Comparison of ENCODE assay signal across 28 mouse cellular contexts in the genomic region with DNA sequence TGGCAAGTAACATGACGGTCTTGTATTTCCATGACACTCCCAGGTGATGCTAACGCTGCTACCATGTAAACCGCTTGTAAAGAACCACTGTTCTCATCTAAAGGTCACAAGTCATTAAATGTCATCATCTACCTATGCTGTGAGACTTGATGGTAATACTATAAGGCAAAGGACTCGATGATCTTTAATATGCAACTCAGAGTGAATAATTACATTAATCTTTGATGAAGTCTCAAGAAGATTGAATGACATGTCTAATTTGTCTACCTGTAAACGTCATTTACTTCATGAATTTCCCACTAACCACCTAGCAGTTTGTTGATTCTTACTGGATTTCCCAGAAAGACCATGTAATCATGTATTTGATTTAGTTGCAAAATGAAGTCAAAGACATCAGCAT.
"Had no signal": no experiment of that assay in that cellular context is flagged by ENCODE, and none has a peak within 500 bp of the region (broad histone marks: within the 10 kb centered on the region; RNA-seq: fewer than 3 reads in every experiment).

No protein-coding gene starts in this region.

- H3K27me3 ChIP-seq: embryonic facial prominence, embryonic 12.5 days; embryonic facial prominence, embryonic 13.5 days; embryonic facial prominence, embryonic 15.5 days; forebrain, embryonic 12.5 days; forebrain, embryonic 13.5 days; forebrain, embryonic 15.5 days had no signal

- H3K27ac ChIP-seq: embryonic facial prominence, embryonic 10.5 days; embryonic facial prominence, embryonic 12.5 days; embryonic facial prominence, embryonic 13.5 days; embryonic facial prominence, embryonic 15.5 days; forebrain, embryonic 10.5 days; forebrain, embryonic 12.5 days; forebrain, embryonic 13.5 days; forebrain, embryonic 15.5 days; gastrocnemius, adult 2 months; heart, adult 2 months had no signal

- H3K4me1 ChIP-seq: embryonic facial prominence, embryonic 10.5 days; embryonic facial prominence, embryonic 12.5 days; embryonic facial prominence, embryonic 13.5 days; embryonic facial prominence, embryonic 15.5 days; forebrain, embryonic 10.5 days; forebrain, embryonic 12.5 days; forebrain, embryonic 13.5 days; forebrain, embryonic 15.5 days had no signal

- H3K4me3 ChIP-seq: embryonic facial prominence, embryonic 10.5 days; embryonic facial prominence, embryonic 12.5 days; embryonic facial prominence, embryonic 13.5 days; embryonic facial prominence, embryonic 15.5 days; erythroblast, embryonic 14.5 days; forebrain, embryonic 10.5 days; forebrain, embryonic 12.5 days; forebrain, embryonic 13.5 days; forebrain, embryonic 15.5 days; gastrocnemius, adult 2 months; heart, adult 2 months had no signal

- H3K4me2 ChIP-seq: embryonic facial prominence, embryonic 12.5 days; embryonic facial prominence, embryonic 13.5 days; embryonic facial prominence, embryonic 15.5 days; forebrain, embryonic 12.5 days; forebrain, embryonic 13.5 days; forebrain, embryonic 15.5 days had no signal

- H3K9ac ChIP-seq: embryonic facial prominence, embryonic 12.5 days; embryonic facial prominence, embryonic 13.5 days; embryonic facial prominence, embryonic 15.5 days; forebrain, embryonic 12.5 days; forebrain, embryonic 13.5 days; forebrain, embryonic 15.5 days; forebrain, postnatal 0 days had no signal

- ATAC-seq: forebrain, embryonic 13.5 days; forebrain, embryonic 14.5 days; forebrain, embryonic 15.5 days; forebrain, embryonic 16.5 days; forebrain, postnatal 0 days had no signal

- DNase-seq: cerebellum, adult 8-10 months; cerebellum, adult 9-10 months; cerebellum, adult 9-11 months; cerebellum, postnatal 10 days; cerebellum, postnatal 14 days; cerebellum, postnatal 25 days; cerebellum, postnatal 36 days; embryo, embryonic 11 days; forebrain, postnatal 0 days; gastrocnemius, adult 2 months; gastrocnemius, postnatal 10 days; gastrocnemius, postnatal 14 days; gastrocnemius, postnatal 25 days; gastrocnemius, postnatal 36 days; heart, adult 11 months; heart, adult 18-20 months; heart, adult 2 months had no signal

- H3K9me3 ChIP-seq: embryonic facial prominence, embryonic 10.5 days; embryonic facial prominence, embryonic 12.5 days; embryonic facial prominence, embryonic 13.5 days; embryonic facial prominence, embryonic 15.5 days; forebrain, embryonic 10.5 days; forebrain, embryonic 12.5 days; forebrain, embryonic 13.5 days; forebrain, embryonic 15.5 days had no signal

- H3K36me3 ChIP-seq: embryonic facial prominence, embryonic 10.5 days; embryonic facial prominence, embryonic 12.5 days; embryonic facial prominence, embryonic 13.5 days; embryonic facial prominence, embryonic 15.5 days; forebrain, embryonic 10.5 days; forebrain, embryonic 12.5 days; forebrain, embryonic 15.5 days had no signal
